Mouse (Mus musculus): Measurements from ENCODE around the gene Apol10a. TPM values are rescaled to one million over a fixed set of nuclear protein-coding genes. Genes with fewer than 3 reads are reported as not detected.
"Not testable (repeated sequence)": the region's sequence is repeated elsewhere in the genome, so short reads cannot be mapped to it uniquely, and the experiment has no call there.

Gene Apol10a
- polyA plus RNA-seq, 1 experiment from 2014 or later, result not detected

DNA sequence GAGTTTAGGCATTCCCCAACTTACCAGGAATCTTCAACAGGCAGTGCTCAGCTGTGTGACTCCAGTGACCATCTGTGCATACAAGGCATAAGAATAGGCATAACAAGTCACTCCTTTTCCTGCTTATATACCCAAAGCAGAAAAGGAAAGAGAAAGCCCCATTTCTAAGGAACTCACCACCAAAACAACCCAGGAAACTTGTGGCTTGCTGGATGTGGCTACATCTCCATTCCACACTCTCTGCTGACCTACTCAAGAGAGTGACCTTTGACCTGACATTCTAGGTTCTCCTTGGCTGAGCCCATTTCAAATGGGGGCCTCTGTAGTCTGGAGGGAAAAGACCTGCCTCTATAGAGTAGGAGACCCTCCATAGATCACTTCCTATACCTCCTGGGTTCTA is 56.4 kb downstream of the Apol10a start, which contains the start of gene Apol7c:
TSS of gene Apol7c (minus strand) at position 101 of the 400 bp plus-strand sequence.
- H3K4me1 ChIP-seq (replicated peaks), result no peaks in the 10 kb centered on the region
- H3K4me3 ChIP-seq, result no peak within 1 kb of the TSS
- no peaks in the 10 kb centered on the region for H3K9me3 ChIP-seq
- no peaks in the 10 kb centered on the region for H3K36me3 ChIP-seq
- DNase-seq (ENCODE audit: low spot score), result no peak
- no peaks in the 10 kb centered on the region for H3K27me3 ChIP-seq (ENCODE audit: insufficient read depth, poor library complexity, severe bottlenecking)
- no peak within 1 kb of the TSS for H3K27ac ChIP-seq

GRCm38 (mm10) chr15:77539221-77539620 is 62.4 kb downstream of the Apol10a start:
- H3K36me3 ChIP-seq; H3K9me3 ChIP-seq; H3K4me3 ChIP-seq; H3K4me1 ChIP-seq (replicated peaks); DNase-seq (ENCODE audit: low spot score); H3K27me3 ChIP-seq (ENCODE audit: insufficient read depth, poor library complexity, severe bottlenecking); H3K27ac ChIP-seq: not testable (repeated sequence)
- WGBS, result 49% methylated on average over 1 of the region's 1 CpGs

Other genes starting within 250 kb of the Apol10a start
- 50.6 and 77.8 TPM in 2 replicates for gene Rbfox2, start 170.0 kb upstream of the Apol10a start, polyA plus RNA-seq (2016; fragmentation: Nextera tagmentation; extraction: Ambion mirVana)
- not detected in 2 replicates for gene Apol7a, start 77.9 kb upstream of the Apol10a start, polyA plus RNA-seq (2016; fragmentation: Nextera tagmentation; extraction: Ambion mirVana)
- 0.04 TPM in 1 of 2 replicates, not detected in the other for gene Apol9a, start 65.9 kb upstream of the Apol10a start, polyA plus RNA-seq (2016; fragmentation: Nextera tagmentation; extraction: Ambion mirVana)
- not detected in 2 replicates for gene Apol7b, start 29.6 kb upstream of the Apol10a start, polyA plus RNA-seq (2016; fragmentation: Nextera tagmentation; extraction: Ambion mirVana)
- not detected in 2 replicates for gene Apol11a, start 31.2 kb downstream of the Apol10a start, polyA plus RNA-seq (2016; fragmentation: Nextera tagmentation; extraction: Ambion mirVana)
- not detected in 2 replicates for gene Apol7c, start 56.3 kb downstream of the Apol10a start, polyA plus RNA-seq (2016; fragmentation: Nextera tagmentation; extraction: Ambion mirVana)
- gene 1700025B11Rik, start 84.8 kb downstream of the Apol10a start, polyA plus RNA-seq (2016; fragmentation: Nextera tagmentation; extraction: Ambion mirVana), result not detected in 2 replicates
- not detected in 2 replicates for gene Apol10b, start 119.1 kb downstream of the Apol10a start, polyA plus RNA-seq (2016; fragmentation: Nextera tagmentation; extraction: Ambion mirVana)
- not detected in 2 replicates for gene Gm36245, start 122.2 kb downstream of the Apol10a start, polyA plus RNA-seq (2016; fragmentation: Nextera tagmentation; extraction: Ambion mirVana)
- not detected in 2 replicates for gene Apol11b, start 166.2 kb downstream of the Apol10a start, polyA plus RNA-seq (2016; fragmentation: Nextera tagmentation; extraction: Ambion mirVana)
- gene Apol7e, start 221.8 kb downstream of the Apol10a start, polyA plus RNA-seq (2016; fragmentation: Nextera tagmentation; extraction: Ambion mirVana), result not detected in 2 replicates

Measured in hindbrain, embryonic 10.5 days (tissue).